Mouse (Mus musculus) embryo, embryonic 11 days (tissue): Measurements from ENCODE around the gene Myg1.

ENCODE experiments used
- DNase-seq: peaks from one replicate; pipeline ENCODE4 v3.0.0-alpha.2; 2015

Gene Myg1

GRCm38 (mm10) chr15:102346444-102346843, 14.9 kb downstream of the Myg1 start:
- no peak for DNase-seq

- peak; percentile 97 for DNase-seq
Observed at GRCm38 (mm10) chr15:102350138-102350941, 18.8 kb downstream of the Myg1 start, which contains the start of gene Aaas. Aaas (minus strand) TSS chr15:102350771.

GRCm38 (mm10) chr15:102350942-102351291, 19.4 kb downstream of the Myg1 start:
- DNase-seq: no peak

GRCm38 (mm10) chr15:102352177-102352576, 20.7 kb downstream of the Myg1 start:
- no peak for DNase-seq

GRCm38 (mm10) chr15:102353986-102354385, 22.5 kb downstream of the Myg1 start:
- DNase-seq: peak; percentile 39

- peak; percentile 84 for DNase-seq
Observed at GRCm38 (mm10) chr15:102355134-102355870, 23.8 kb downstream of the Myg1 start.

- peak; percentile 86 for DNase-seq
Observed at GRCm38 (mm10) chr15:102355871-102356441, 24.4 kb downstream of the Myg1 start.

GRCm38 (mm10) chr15:102356501-102357325, 25.2 kb downstream of the Myg1 start:
- DNase-seq: peak; percentile 64

- DNase-seq: peak; percentile 62
Observed at GRCm38 (mm10) chr15:102358126-102358525, 26.6 kb downstream of the Myg1 start.

GRCm38 (mm10) chr15:102358834-102359233, 27.3 kb downstream of the Myg1 start:
- DNase-seq: peak; percentile 7

- peak; percentile 46 for DNase-seq
Observed at GRCm38 (mm10) chr15:102362648-102363047, 31.1 kb downstream of the Myg1 start.

- no peak for DNase-seq
Observed at GRCm38 (mm10) chr15:102364678-102365077, 33.2 kb downstream of the Myg1 start.

GRCm38 (mm10) chr15:102366238-102366637, 34.7 kb downstream of the Myg1 start:
- DNase-seq: no peak

- DNase-seq: peak; percentile 63
Observed at GRCm38 (mm10) chr15:102366733-102367344, 35.3 kb downstream of the Myg1 start, which contains the start of gene Sp7. Sp7 (minus strand) TSS chr15:102367182.

- peak; percentile 10 for DNase-seq
Observed at GRCm38 (mm10) chr15:102369972-102370371, 38.5 kb downstream of the Myg1 start.

GRCm38 (mm10) chr15:102370727-102371126, 39.2 kb downstream of the Myg1 start:
- peak; percentile 65 for DNase-seq

- DNase-seq: peak; percentile 78
Observed at GRCm38 (mm10) chr15:102376453-102377162, 45.1 kb downstream of the Myg1 start.

- DNase-seq: peak; percentile 94
Observed at GRCm38 (mm10) chr15:102377163-102377543, 45.6 kb downstream of the Myg1 start.

GRCm38 (mm10) chr15:102377810-102378262, 46.3 kb downstream of the Myg1 start:
- peak; percentile 70 for DNase-seq

GRCm38 (mm10) chr15:102381575-102381974, 50.1 kb downstream of the Myg1 start:
- peak; percentile 91 for DNase-seq

GRCm38 (mm10) chr15:102383671-102384070, 52.2 kb downstream of the Myg1 start:
- DNase-seq: no peak
